Mouse (Mus musculus): ENCODE results near the gene Oxsr1.

DNA sequence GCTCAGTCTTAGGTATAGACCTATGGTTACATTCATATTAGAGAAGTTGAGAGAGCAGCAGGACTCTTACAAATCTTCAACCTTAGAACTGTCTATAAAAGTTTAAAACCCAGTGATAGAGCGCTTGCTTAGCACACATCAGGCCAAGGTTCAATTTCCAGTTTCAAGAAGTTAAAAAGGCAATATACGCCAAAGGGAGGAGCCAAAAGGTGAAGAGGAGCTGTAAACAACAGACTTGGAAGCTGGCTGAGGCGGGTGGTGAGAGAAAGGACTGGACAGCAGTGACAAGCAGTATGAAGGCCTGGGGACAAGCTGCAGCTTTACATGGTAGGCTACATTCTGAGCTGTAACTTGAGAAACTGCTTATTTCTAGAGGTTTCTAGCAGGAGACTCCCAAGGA is 23.7 kb downstream of the Oxsr1 start:
- TF ChIP-seq CTCF (IDR thresholded peaks at IDR 0.05; ENCODE audit: low read depth, low read length) (no peak), POLR2A (IDR thresholded peaks at IDR 0.05; ENCODE audit: extremely low read depth, insufficient read depth, low read length) (no peak)
